Mouse (Mus musculus) spleen, adult 2 months (tissue): ENCODE measurements around the gene a.

ENCODE experiments used
- CTCF ChIP-seq: fragments of 200-500 bp; IDR thresholded peaks from 2 replicates; pipeline ENCODE4 v1.5.1; 2011; ENCODE audit warnings: mild to moderate bottlenecking, inconsistent platforms; ENCODE audit not compliant: insufficient read depth, insufficient read length, insufficient replicate concordance; ENCODE audit errors: extremely low read depth
- POLR2A ChIP-seq: fragments of 200-500 bp; IDR thresholded peaks from 2 replicates; pipeline ENCODE4 v1.6.1; 2011; ENCODE audit warnings: low read depth, low read length, inconsistent platforms

DNA sequence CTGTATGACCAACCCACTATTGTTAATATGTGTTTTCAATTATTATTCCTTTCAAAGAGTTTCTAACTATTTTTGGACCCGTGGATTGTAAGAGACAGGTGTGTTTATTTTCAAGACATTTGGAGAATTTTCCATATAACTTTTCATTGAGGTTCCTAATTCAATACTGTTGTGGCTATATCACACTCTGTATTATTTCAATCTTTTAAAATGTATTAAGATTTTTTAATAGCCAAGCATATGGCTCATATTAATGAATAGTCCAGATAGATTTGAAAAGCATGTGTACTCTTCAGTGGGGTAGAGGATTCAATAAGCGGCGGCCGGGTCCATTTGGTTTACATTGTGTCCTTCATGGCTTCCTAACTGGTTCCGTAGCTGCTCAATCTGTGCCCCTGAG is 168.3 kb downstream of the a start:
- no peak for TF ChIP-seq CTCF
- no peak for TF ChIP-seq POLR2A
